Mouse (Mus musculus) kidney, adult 11 months (tissue): Measurements from ENCODE around the gene Bckdha.

Experiments
- DNase-seq: peaks from one replicate; pipeline ENCODE4 v3.0.0; 2022

The Bckdha gene

DNA sequence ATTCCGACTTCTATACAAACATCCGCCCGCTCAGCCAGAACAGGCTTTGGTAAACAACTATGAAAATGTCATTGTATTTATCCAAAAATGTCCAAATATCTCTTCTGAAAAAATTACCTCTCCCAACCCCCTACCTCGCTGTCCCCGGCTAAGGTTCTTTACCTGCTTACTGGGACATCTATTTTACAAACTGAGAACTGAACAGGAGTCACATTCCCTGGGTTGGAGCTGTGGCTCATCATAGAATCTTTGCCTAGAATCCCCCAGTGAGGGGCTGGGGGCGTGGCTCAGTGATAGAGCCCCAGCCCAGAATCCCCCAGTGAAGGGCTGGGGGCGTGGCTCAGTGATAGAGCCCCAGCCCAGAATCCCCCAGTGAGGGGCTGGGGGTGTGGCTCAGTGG, 47.3 kb downstream of the Bckdha start:
- DNase-seq = peak; percentile 1

DNA sequence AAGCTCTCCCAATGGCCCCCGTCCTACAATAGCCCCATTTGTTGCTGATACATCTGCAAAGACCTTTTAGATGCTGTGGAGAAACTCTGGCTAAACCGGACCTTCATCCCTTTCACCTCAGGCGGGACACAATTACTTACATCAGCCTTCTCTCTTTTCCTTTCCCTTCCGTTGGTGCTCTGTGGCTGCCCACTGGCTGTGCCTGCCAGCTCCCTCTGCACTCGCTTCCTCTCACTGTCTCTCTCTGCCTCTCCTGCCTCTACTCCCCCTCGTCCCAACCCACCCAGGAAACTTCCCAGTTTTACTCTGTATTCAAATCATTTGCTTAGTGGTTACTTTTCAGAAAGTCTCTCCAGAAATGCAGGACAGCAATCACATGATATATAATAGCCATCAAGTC, 48.7 kb downstream of the Bckdha start:
- no peak for DNase-seq

DNA sequence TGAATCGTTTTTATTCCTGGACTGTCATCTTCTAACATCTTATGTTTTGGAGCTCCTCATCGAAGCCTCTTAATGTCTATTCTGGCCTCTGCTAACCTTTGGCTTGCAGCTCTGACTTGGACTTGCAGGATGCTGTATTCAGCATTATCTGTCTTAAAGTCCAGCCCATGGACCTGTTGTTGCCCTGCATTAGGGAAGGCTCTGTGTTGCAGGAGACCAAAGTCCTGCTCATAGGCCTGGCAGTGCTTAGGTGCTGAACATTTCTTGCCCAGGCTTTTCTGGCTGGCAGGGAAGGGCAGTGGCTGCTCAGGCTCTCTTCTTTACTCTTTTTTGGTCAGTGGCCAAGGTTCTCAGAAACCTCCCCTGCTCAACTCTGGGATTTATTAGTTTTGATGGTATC, 51.6 kb downstream of the Bckdha start:
- peak; percentile 91 for DNase-seq

DNA sequence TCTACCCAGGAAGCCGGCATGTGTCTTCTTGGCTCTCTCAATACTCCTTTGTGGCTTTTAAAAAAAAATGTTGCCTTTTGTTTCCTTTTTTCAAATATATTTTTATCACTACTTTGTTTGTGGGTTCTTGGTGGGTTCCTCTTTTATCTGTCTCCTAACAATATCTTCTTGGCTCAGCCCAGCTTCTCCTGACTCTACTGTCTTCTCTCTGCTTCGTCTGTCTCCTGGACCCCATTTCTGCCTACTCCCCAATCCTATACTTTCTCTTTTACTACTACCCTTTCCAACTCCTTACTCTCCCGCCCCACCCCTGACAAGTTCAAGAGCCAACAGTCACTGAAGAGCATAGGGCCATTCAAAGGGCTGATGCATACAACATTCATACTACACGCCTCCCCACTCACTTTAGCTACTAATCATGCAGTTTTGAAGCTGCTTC, 52.1 kb downstream of the Bckdha start:
- peak; percentile 8 for DNase-seq

DNA sequence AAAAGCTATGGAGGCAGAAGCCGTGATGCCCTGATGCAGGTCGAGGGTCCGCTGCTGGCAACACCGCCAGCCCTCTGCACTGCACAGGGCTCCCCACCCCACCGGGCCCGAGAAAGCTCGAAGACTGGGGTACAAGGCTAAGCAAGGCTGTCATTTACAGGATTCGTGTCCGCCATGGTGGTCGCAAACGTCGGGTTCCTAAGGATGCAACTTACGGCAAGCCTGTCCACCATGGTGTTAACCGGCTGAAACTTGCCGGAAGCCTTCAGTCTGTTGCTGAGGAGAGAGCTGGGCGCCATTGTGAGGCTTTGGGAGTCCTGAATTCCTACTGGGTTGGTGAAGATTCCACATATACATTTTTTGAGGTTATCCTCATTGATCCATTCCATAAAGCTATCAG, 57.4 kb downstream of the Bckdha start:
- no peak for DNase-seq

DNA sequence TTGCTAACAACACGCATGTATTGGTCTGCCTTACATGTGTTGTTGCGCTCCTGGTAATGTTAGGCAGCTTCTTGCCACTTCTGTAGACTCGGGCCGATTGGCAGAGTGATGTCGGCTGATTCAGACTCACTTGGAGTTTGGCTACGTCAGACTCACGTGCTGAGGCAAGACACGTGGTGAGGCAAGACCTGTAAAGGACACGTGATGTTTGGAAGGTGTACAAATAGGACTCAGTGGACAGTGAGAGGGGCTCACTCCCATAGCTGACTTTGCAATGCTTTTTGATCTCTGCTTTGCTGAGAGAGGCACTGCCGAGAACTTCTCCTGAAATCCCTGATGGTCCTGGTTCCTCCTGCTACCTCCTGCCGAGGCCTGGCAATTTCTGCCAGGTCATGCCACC, 58.1 kb downstream of the Bckdha start:
- DNase-seq = no peak

DNA sequence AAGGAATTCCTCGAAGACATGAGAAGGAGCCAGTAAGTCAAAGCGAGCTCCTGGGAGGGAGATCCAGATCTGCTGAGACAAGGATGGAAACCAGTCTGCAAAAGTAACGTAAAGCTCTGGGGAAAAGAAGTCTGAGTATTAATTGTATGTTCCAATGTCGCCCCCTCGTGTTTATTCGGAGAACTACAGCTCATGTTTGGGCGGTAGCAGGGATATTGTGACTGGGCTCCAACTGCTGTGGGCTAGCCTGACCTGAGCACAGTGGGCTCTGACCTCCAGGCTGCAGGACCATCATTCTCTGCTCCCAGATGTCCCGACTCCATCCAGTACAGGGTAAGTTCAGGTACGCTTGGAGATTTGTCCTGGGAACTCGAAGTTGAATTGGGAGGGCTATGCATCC, 59.1 kb downstream of the Bckdha start:
- peak; percentile 61 for DNase-seq

DNA sequence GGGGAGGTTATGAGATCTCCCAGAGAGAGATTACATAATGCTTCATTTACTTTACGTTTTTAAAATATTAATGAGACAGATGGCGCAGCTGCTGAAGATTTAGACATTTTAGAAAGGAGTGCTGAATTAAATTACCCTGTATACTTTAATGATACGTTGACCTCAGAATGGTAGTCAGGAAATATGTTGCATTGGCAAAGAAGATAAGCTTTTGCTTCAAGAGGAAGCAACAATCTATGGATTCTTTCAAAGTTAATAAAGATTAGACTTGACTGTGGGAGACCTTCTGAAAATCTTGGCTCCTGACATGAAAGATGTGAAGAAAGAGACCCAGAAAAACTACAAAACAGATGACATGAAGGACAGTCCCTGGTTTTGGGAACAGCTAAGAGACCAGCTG, 64.9 kb downstream of the Bckdha start:
- no peak for DNase-seq

DNA sequence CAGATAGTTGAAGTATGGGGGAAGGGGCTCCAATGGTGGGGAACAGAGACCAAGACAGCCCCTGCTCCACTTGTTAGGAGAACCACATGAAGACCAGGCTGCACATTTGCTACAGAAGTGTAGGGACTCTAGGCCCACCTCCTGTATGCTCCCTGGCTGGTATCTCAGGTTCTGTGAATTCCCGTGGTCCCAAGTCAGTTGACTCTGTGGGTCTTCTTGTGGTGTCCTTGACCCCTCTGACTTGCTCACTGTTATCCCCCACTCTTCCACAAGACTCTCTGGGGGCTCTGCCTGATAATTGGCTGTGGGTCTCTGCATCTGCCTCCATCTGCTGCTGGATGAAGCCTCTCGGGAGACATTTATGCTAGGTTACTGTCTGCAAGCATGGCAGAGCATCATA, 67.6 kb downstream of the Bckdha start:
- DNase-seq = no peak

DNA sequence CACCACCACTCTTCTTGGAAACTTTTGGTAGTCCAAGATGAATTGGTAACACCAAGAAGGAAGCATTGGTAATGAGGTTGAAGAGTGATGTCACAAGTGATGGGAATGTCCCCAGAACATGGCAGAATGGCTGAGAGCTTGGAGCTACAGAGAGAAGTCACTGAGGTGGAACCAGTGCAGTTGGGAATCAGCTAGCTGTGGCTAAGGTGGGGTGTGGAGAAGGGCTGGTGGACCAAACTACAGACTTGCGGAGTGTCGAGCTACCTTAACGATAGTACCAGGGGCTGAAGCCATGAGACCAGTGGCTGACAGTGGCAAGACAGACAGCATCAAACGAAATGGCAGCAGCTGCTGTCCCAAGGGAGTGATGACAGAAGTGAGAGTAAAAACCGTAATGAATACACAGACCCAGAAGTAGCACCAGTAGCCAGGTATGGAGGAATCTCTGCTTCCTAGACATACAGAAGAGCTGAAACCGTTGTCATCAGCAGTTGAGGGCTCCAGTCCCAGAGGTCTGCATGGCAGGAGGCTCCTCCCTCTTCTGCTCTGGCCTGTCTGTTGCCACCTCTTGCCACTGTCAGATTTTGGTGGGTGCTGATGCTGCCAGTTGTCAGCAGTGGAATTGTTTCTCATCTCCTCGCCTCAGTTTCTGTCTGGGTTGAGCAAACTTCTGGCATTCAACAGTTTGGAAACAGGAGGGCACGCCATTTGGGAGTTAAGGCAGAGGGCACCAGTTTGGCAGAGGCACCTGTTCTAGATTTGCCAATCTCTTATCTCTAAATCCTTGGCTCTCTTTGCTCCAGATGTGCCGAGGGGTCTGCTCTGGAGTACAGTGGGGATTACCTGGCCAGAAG, 73.2 kb downstream of the Bckdha start:
- no peak for DNase-seq

DNA sequence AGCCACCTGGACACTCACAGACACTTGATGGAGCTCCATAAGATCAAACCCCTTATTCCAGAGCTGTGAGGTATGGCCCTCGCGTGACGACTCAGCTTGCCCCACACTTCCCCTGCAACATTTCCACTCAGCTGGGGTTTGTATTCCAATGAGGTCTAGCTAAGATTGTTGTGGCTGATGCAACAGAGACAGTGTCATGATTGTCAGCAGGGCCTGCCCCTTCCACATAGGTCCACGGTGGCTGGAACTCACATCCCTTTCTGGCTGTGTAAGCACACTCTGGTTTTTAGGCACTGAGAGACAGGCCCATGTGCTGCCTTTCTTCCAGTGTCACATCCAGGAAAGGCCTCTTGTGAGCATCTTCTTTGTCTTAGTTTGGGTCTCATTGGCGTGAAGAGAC, 74.1 kb downstream of the Bckdha start:
- DNase-seq = no peak

DNA sequence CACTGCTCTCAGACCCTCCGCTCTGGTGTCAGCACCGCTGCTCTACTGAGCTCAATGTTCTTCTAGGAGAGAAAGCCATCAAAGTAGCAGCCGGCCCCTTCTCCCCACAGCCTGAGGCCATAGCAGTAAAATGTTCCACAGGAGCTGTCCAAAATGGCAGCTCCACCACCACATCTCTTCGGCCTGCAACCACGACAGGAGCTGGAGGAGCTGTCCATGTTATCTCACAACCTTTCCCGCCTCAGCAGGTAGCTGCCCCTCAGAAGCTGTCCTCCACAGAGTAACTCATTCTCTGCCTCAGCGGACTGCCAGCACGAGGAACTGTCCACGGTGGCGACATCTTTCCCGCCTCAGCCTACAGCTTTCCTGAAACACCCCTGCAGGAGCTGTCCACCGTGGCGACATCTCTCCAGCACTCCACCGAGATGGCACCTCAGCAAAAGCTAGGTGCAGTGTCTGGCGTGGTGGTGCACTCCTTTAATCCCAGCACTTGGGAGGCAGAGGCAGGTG, 76.4 kb downstream of the Bckdha start:
- no peak for DNase-seq
